ENCODE assay signal across 18 mouse cellular contexts in genomic region chr16:83111128-83111527, GRCm38 (mm10).
DNase-seq lines count a peak whose midpoint lies in the region; ATAC-seq and TF ChIP-seq lines count a peak whose summit lies in the region.
"Had no signal": no experiment of that assay in that cellular context is flagged by ENCODE, and none has a peak within 500 bp of the region (broad histone marks: within the 10 kb centered on the region; RNA-seq: fewer than 3 reads in every experiment).

No protein-coding gene starts in this region.

- H3K27me3 ChIP-seq in forebrain, embryonic 14.5 days (replicated peaks; ENCODE audit: control insufficient read depth, insufficient read depth, low read length), result no peaks in the 10 kb centered on the region
- H3K27me3 ChIP-seq in liver, postnatal 0 days (ENCODE audit: insufficient read depth, low read length), result no peaks in the 10 kb centered on the region
- H3K27me3 ChIP-seq: forebrain, embryonic 13.5 days; heart, embryonic 13.5 days; hindbrain, embryonic 15.5 days had no signal

- H3K9ac ChIP-seq in forebrain, embryonic 14.5 days (ENCODE audit: low read length), result no peak overlapping the region
- no peak overlapping the region for H3K9ac ChIP-seq in liver, postnatal 0 days (replicated peaks)
- H3K9ac ChIP-seq: forebrain, embryonic 13.5 days; heart, embryonic 13.5 days; hindbrain, embryonic 15.5 days had no signal

- DNase-seq in frontal cortex, adult 2 months (ENCODE audit: extremely low spot score in 1 of 2, low spot score in 1 of 2), result peak; percentile 56 to 78
- no peak for DNase-seq in frontal cortex, postnatal 25 days (ENCODE audit: low spot score in 2 of 2)
- peak; percentile 84 for DNase-seq in brain, adult 2 months (ENCODE audit: low read depth, low spot score)
- no peak for DNase-seq in left cerebral cortex, adult 2 months (ENCODE audit: extremely low spot score in 1 of 2, low spot score in 2 of 2)
- DNase-seq in left cerebral cortex, postnatal 36 days (ENCODE audit: low spot score in 2 of 2), result peak; percentile 7 to 10
- DNase-seq in forebrain, embryonic 14.5 days (ENCODE audit: low spot score), result no peak
- DNase-seq in adrenal gland, postnatal 10 days, result no peak
- DNase-seq in liver, postnatal 0 days, result no peak
- DNase-seq: adrenal gland, postnatal 14 days; cerebellum, adult 18-20 months; cerebellum, postnatal 10 days; gastrocnemius, postnatal 36 days; heart, adult 11 months; heart, postnatal 36 days had no signal

- intact Hi-C loops in left cerebral cortex, adult 2 months (cut with DNase I), result loop anchor here (1.0 to 5.0 kb wide), 4 partner anchors 82 to 679 kb away; no protein-coding TSS in a partner anchor
- intact Hi-C loops in left cerebral cortex, postnatal 36 days (cut with DNase I), result loop anchor here (10.0 kb wide), 1 partner anchor 1004 kb away; no protein-coding TSS in a partner anchor

- peak overlapping the region; percentile 69 for H3K27ac ChIP-seq in left cerebral cortex, adult 2 months
- H3K27ac ChIP-seq in forebrain, embryonic 14.5 days (ENCODE audit: low read depth, low read length), result no peak overlapping the region
- H3K27ac ChIP-seq in liver, postnatal 0 days (ENCODE audit: low read depth), result no peak overlapping the region
- H3K27ac ChIP-seq: embryonic facial prominence, embryonic 10.5 days; forebrain, embryonic 13.5 days; heart, embryonic 13.5 days; hindbrain, embryonic 15.5 days had no signal

- 85% methylated on average over 1 of the region's 1 CpGs for WGBS in forebrain, embryonic 14.5 days
- WGBS in liver, postnatal 0 days (ENCODE audit: insufficient replicate concordance), result 47% methylated on average over 1 of the region's 1 CpGs

- H3K4me1 ChIP-seq in forebrain, embryonic 14.5 days (ENCODE audit: control insufficient read depth, insufficient read depth, low read length), result no peaks in the 10 kb centered on the region
- no peaks in the 10 kb centered on the region for H3K4me1 ChIP-seq in liver, postnatal 0 days (ENCODE audit: insufficient read depth)
- H3K4me1 ChIP-seq: embryonic facial prominence, embryonic 10.5 days; forebrain, embryonic 13.5 days; heart, embryonic 13.5 days; hindbrain, embryonic 15.5 days had no signal

- no peak overlapping the region for H3K4me3 ChIP-seq in left cerebral cortex, adult 2 months
- H3K4me3 ChIP-seq in forebrain, embryonic 14.5 days (ENCODE audit: low read depth, low read length), result no peak overlapping the region
- no peak overlapping the region for H3K4me3 ChIP-seq in liver, postnatal 0 days (ENCODE audit: low read depth, low read length)
- H3K4me3 ChIP-seq: embryonic facial prominence, embryonic 10.5 days; forebrain, embryonic 13.5 days; heart, embryonic 13.5 days; hindbrain, embryonic 15.5 days had no signal

- no peak for ATAC-seq in forebrain, embryonic 14.5 days
- no peak for ATAC-seq in liver, postnatal 0 days
- ATAC-seq: forebrain, embryonic 13.5 days had no signal

- no peak overlapping the region for H3K4me2 ChIP-seq in forebrain, embryonic 14.5 days (ENCODE audit: low read length)
- no peak overlapping the region for H3K4me2 ChIP-seq in liver, postnatal 0 days (ENCODE audit: low read depth, low read length)
- H3K4me2 ChIP-seq: forebrain, embryonic 13.5 days; heart, embryonic 13.5 days; hindbrain, embryonic 15.5 days had no signal

- H3K36me3 ChIP-seq in forebrain, embryonic 14.5 days (ENCODE audit: control insufficient read depth, insufficient read depth, low read length), result no peaks in the 10 kb centered on the region
- H3K36me3 ChIP-seq in liver, postnatal 0 days (replicated peaks; ENCODE audit: insufficient read depth, low read length), result no peaks in the 10 kb centered on the region
- H3K36me3 ChIP-seq: embryonic facial prominence, embryonic 10.5 days; heart, embryonic 13.5 days; hindbrain, embryonic 15.5 days had no signal

- no peaks in the 10 kb centered on the region for H3K9me3 ChIP-seq in forebrain, embryonic 14.5 days (replicated peaks; ENCODE audit: control insufficient read depth, low read length)
- no peaks in the 10 kb centered on the region for H3K9me3 ChIP-seq in liver, postnatal 0 days (ENCODE audit: low read length)
- H3K9me3 ChIP-seq: embryonic facial prominence, embryonic 10.5 days; forebrain, embryonic 13.5 days; heart, embryonic 13.5 days; hindbrain, embryonic 15.5 days had no signal

- no peak for TF ChIP-seq EP300 in liver, postnatal 0 days (IDR thresholded peaks at IDR 0.05; ENCODE audit: low read depth)

- no peak for TF ChIP-seq CTCF in left cerebral cortex, adult 2 months (IDR thresholded peaks at IDR 0.05)
- TF ChIP-seq CTCF in liver, postnatal 0 days (IDR thresholded peaks at IDR 0.05; ENCODE audit: low read depth), result no peak

Comparison
In these comparisons a context has a peak if more than half of its experiments do, and no peak if none do; other contexts are left out.
1. DNase-seq: peak in frontal cortex, adult 2 months (2 of 2), brain, adult 2 months (single experiment) and left cerebral cortex, postnatal 36 days (2 of 2); none in frontal cortex, postnatal 25 days (0 of 2), left cerebral cortex, adult 2 months (0 of 2), forebrain, embryonic 14.5 days (single experiment), adrenal gland, postnatal 10 days (single experiment) and liver, postnatal 0 days (single experiment).